Comparison of ENCODE assay signal across 10 mouse cellular contexts in the genomic region with DNA sequence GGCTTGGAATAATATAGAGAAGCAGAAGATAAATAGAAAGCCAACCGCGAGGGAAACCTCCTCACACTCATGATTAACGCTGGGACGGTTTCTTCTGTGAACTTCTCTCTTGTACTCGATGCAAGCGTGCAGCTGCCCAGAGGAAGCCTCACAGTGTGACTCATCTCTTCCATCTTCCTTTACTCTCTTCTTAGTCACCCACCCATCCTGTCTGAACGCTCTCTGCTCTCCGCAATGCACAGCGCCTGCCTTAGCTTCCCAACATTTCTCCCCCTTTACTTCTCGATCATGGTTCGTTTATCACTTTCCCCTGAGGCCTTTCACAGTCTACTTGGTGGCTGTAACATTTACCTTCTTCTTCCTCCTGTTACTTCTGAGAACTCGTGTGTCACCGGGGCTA. TPM values are rescaled to one million over a fixed set of nuclear protein-coding genes. Genes with fewer than 3 reads are reported as not detected.
A peak's percentile ranks its signal among the peaks of the same experiment; 100 is the strongest.
DNase-seq lines count a peak whose midpoint lies in the region; ATAC-seq and TF ChIP-seq lines count a peak whose summit lies in the region.
"Had no signal": no experiment of that assay in that cellular context is flagged by ENCODE, and none has a peak within 500 bp of the region (broad histone marks: within the 10 kb centered on the region; RNA-seq: fewer than 3 reads in every experiment).

No protein-coding gene starts in this region.

- no peaks in the 10 kb centered on the region for H3K36me3 ChIP-seq in stomach, embryonic 16.5 days (ENCODE audit: control insufficient read depth, insufficient read depth, low read length)
- no peaks in the 10 kb centered on the region for H3K36me3 ChIP-seq in hindbrain, postnatal 0 days (ENCODE audit: insufficient read depth, low read length)

- no peak overlapping the region for H3K4me2 ChIP-seq in stomach, embryonic 16.5 days (ENCODE audit: low read depth, low read length)
- H3K4me2 ChIP-seq in hindbrain, postnatal 0 days (ENCODE audit: low read depth, low read length) = no peak overlapping the region
- H3K4me2 ChIP-seq: embryonic facial prominence, embryonic 13.5 days had no signal

- H3K9me3 ChIP-seq in stomach, embryonic 16.5 days (replicated peaks; ENCODE audit: control insufficient read depth, low read length) = no peaks in the 10 kb centered on the region
- no peaks in the 10 kb centered on the region for H3K9me3 ChIP-seq in hindbrain, postnatal 0 days (ENCODE audit: low read length)
- H3K9me3 ChIP-seq: embryonic facial prominence, embryonic 13.5 days had no signal

- no peak overlapping the region for H3K9ac ChIP-seq in stomach, embryonic 16.5 days (ENCODE audit: low read length)
- H3K9ac ChIP-seq in hindbrain, postnatal 0 days (replicated peaks; ENCODE audit: low read length) = no peak overlapping the region
- H3K9ac ChIP-seq: embryonic facial prominence, embryonic 13.5 days had no signal

- no peak for ATAC-seq in stomach, embryonic 16.5 days (ENCODE audit: insufficient read depth, low FRiP score)
- ATAC-seq in hindbrain, postnatal 0 days = no peak

- H3K27ac ChIP-seq in stomach, embryonic 16.5 days (ENCODE audit: low read length) = peak overlapping the region; percentile 42; the same call in 1 of the 2 replicates
- no peak overlapping the region for H3K27ac ChIP-seq in hindbrain, postnatal 0 days
- H3K27ac ChIP-seq: embryonic facial prominence, embryonic 13.5 days had no signal

- no peak for TF ChIP-seq CTCF in hindbrain, postnatal 0 days (IDR thresholded peaks at IDR 0.05; ENCODE audit: low read depth)

- H3K4me1 ChIP-seq in stomach, embryonic 16.5 days (ENCODE audit: control insufficient read depth, insufficient read depth, low read length) = peaks cover 26% of the 10 kb centered on the region
- H3K4me1 ChIP-seq in hindbrain, postnatal 0 days (ENCODE audit: insufficient read depth, low read length) = no peaks in the 10 kb centered on the region

- no peaks in the 10 kb centered on the region for H3K27me3 ChIP-seq in stomach, embryonic 16.5 days (ENCODE audit: control insufficient read depth, insufficient read depth, low read length)
- no peaks in the 10 kb centered on the region for H3K27me3 ChIP-seq in hindbrain, postnatal 0 days (ENCODE audit: insufficient read depth, low read length)
- H3K27me3 ChIP-seq: embryonic facial prominence, embryonic 13.5 days had no signal

- peak; percentile 14 for DNase-seq in right cerebral cortex, postnatal 25 days
- DNase-seq in right cerebral cortex, postnatal 10 days (ENCODE audit: low spot score in 2 of 2) = no peak
- peak; percentile 51 to 54 for DNase-seq in adrenal gland, postnatal 36 days
- DNase-seq in heart, postnatal 4 days = peak; percentile 27
- no peak for DNase-seq in layer of hippocampus, postnatal 36 days
- DNase-seq in cerebellum, adult 9-10 months = no peak
- no peak for DNase-seq in hindbrain, postnatal 0 days (ENCODE audit: low spot score)

- 58% methylated on average over 13 of the region's 13 CpGs for WGBS in stomach, embryonic 16.5 days
- 79% methylated on average over 13 of the region's 13 CpGs for WGBS in hindbrain, postnatal 0 days

- no peak overlapping the region for H3K4me3 ChIP-seq in stomach, embryonic 16.5 days (replicated peaks; ENCODE audit: low read length)
- no peak overlapping the region for H3K4me3 ChIP-seq in hindbrain, postnatal 0 days (ENCODE audit: low read length)
- H3K4me3 ChIP-seq: embryonic facial prominence, embryonic 13.5 days had no signal

RNA-seq across cellular contexts. Expression of gene Gm17622, which starts 20.1 kb away (rescaled TPM):
- not detected for total RNA-seq in adrenal gland, postnatal 36 days (2021)
- total RNA-seq in heart, postnatal 4 days (2021) = not detected
- not detected in 2 replicates for polyA plus RNA-seq in stomach, embryonic 16.5 days (2015; fragmentation: Nextera tagmentation; extraction: Ambion mirVana)
- total RNA-seq in layer of hippocampus, postnatal 36 days (2021) = not detected
- not detected in 2 replicates for total RNA-seq in hindbrain, postnatal 0 days (2014; rRNA removed)
- not detected in 2 replicates for polyA plus RNA-seq in hindbrain, postnatal 0 days (2015; fragmentation: Nextera tagmentation; extraction: Ambion mirVana)
- polyA plus RNA-seq: embryonic facial prominence, embryonic 13.5 days; liver, embryonic 16.5 days had no signal

RNA-seq across cellular contexts. Expression of gene Polk, which starts 31.7 kb away (rescaled TPM):
- total RNA-seq in adrenal gland, postnatal 36 days (2021) = 10 to 100 TPM; 32.8 to 38.8 TPM
- 1 to 10 TPM; 5.5 to 7.8 TPM for total RNA-seq in heart, postnatal 4 days (2021)
- polyA plus RNA-seq in stomach, embryonic 16.5 days (2015; fragmentation: Nextera tagmentation; extraction: Ambion mirVana) = 11.1 and 12.0 TPM in 2 replicates
- 10 to 100 TPM; 11.7 to 12.2 TPM for total RNA-seq in layer of hippocampus, postnatal 36 days (2021)
- total RNA-seq in hindbrain, postnatal 0 days (2014; rRNA removed) = 4.0 and 5.6 TPM in 2 replicates
- polyA plus RNA-seq in hindbrain, postnatal 0 days (2015; fragmentation: Nextera tagmentation; extraction: Ambion mirVana) = 4.4 and 4.6 TPM in 2 replicates

RNA-seq across cellular contexts. Expression of gene Col4a3bp, which starts 31.8 kb away (rescaled TPM):
- 100 to 1,000 TPM in 1 of 2 experiments, 10 to 100 TPM in 1; 84.4 to 113 TPM for total RNA-seq in adrenal gland, postnatal 36 days (2021)
- 10 to 100 TPM; 36.8 to 37.7 TPM for total RNA-seq in heart, postnatal 4 days (2021)
- 8.6 and 10.4 TPM in 2 replicates for polyA plus RNA-seq in stomach, embryonic 16.5 days (2015; fragmentation: Nextera tagmentation; extraction: Ambion mirVana)
- total RNA-seq in layer of hippocampus, postnatal 36 days (2021) = 10 to 100 TPM; 70.6 to 71.3 TPM
- total RNA-seq in hindbrain, postnatal 0 days (2014; rRNA removed) = 35.0 and 40.3 TPM in 2 replicates
- polyA plus RNA-seq in hindbrain, postnatal 0 days (2015; fragmentation: Nextera tagmentation; extraction: Ambion mirVana) = 8.7 and 9.5 TPM in 2 replicates

RNA-seq across cellular contexts. Expression of gene Ankdd1b, which starts 39.6 kb away (rescaled TPM):
- total RNA-seq in adrenal gland, postnatal 36 days (2021) = 1 to 10 TPM; 1.1 to 1.8 TPM
- total RNA-seq in heart, postnatal 4 days (2021) = under 1 TPM; 0.62 to 0.83 TPM
- 1.9 and 3.1 TPM in 2 replicates for polyA plus RNA-seq in stomach, embryonic 16.5 days (2015; fragmentation: Nextera tagmentation; extraction: Ambion mirVana)
- total RNA-seq in layer of hippocampus, postnatal 36 days (2021) = under 1 TPM in 1 of 2 experiments, not detected in 1; 0.32 TPM
- not detected in 2 replicates for total RNA-seq in hindbrain, postnatal 0 days (2014; rRNA removed)
- polyA plus RNA-seq in hindbrain, postnatal 0 days (2015; fragmentation: Nextera tagmentation; extraction: Ambion mirVana) = 0.23 and 0.35 TPM in 2 replicates
- polyA plus RNA-seq: liver, embryonic 16.5 days had no signal

Comparison
In these comparisons a context has a peak if more than half of its experiments do, and no peak if none do; other contexts are left out.
1. DNase-seq: peak in right cerebral cortex, postnatal 25 days (single experiment), adrenal gland, postnatal 36 days (2 of 2) and heart, postnatal 4 days (single experiment); none in right cerebral cortex, postnatal 10 days (0 of 2), layer of hippocampus, postnatal 36 days (0 of 2), cerebellum, adult 9-10 months (single experiment) and hindbrain, postnatal 0 days (single experiment).